Mouse (Mus musculus) neural tube, embryonic 10.5 days (tissue): ENCODE measurements around the gene Hes2.

ENCODE experiments used
- DNase-seq: peaks from one replicate; pipeline ENCODE4 v3.0.0-alpha.2; 2017; ENCODE audit warnings: low spot score; ENCODE audit errors: extremely low spot score

Gene Hes2

DNA sequence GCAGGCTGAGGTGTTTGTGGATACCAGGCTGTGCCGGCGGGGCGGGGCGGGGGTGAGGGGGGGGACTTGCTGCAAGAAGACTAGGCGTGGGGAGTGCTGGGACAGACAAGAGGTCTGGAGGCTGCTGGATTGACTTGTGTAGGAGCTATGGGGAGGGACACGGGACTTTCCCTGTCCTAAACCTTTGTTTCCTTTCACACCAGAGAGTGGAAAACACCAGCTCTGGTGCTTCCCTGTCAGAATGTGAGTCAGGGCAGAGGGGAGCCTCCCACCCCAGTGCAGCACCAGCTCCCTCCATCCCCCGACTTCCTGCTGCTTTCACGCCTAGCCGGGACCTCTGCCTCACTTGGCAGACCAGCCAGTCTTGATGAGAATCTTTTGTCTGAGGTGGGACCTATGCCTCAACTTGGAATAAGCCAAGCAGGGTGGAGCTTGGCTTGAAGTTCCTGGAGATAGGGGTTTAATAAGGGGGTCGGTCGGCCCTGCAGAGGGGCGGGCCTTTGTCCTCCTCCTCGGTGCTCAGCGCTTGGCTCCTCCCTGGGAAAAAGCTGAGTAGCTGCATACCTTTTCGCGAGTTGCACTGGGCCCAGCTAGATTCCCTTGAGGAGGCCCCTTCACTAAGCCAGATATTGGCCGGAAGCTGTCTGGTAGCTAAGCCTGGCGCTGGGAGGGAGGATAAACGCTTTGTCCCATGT is 27.0 kb downstream of the Hes2 start:
- peak; percentile 50 for DNase-seq

DNA sequence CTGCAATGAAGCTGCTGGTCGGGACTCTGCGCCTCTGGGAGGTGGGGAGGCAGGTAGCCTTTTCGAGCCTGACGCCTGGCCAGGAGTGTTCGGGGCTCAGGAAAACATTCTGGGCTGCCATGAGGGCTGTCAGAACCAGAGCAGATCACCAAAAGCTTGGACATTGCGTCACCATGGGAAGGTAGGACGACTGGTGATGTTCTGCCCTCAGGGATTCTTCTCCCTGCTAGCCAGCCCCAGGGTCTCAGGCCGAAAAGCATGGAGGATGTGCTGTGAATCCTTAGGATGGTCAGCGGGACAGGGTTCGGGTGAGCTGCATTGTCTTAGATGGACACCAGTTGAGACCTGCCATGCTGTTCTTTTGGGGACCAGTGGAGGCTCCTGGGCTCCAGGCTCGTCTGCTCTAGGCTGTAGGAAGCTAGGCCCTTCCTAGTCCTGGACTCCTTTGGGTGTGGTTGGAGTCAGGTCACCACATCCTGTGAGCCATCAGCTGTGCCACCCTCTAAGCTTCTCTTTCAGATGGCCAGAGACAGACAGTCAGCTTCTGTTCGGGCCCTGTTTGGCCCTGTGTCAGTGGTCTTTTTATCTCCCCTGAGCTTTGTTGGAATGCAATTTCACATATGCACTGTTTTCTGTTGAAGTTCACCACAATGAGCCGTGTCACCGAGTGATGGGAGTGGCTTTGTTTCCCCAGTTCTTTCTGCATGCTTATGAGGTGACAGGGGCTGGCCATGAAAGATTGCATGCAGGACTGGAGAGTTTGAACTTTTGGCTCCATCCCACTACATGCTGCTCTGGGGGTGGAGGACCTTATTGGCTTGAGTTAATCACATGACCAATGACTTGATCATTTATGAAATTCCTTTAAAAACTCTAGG is 27.8 kb downstream of the Hes2 start:
- peak; percentile 30 for DNase-seq

DNA sequence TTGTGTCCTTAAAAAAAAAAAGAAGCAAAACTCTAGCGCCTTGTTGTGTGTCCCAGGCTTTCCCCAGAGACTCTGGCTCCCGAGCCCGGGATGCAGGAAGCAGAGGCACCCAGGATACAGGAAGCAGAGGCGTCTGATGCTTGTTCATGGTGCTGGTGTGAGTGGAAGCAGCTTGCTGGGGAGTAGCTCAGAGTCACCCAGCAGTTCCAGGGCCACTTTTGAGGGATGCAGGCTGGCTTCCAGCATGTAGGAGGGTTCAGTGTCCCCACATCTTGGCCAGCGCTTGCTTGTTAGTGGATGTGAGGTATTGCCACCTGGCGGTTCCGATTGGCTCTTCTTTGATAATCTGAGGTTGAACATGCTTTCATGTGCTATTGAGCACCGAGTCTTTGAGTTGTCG is 28.5 kb downstream of the Hes2 start:
- no peak for DNase-seq

DNA sequence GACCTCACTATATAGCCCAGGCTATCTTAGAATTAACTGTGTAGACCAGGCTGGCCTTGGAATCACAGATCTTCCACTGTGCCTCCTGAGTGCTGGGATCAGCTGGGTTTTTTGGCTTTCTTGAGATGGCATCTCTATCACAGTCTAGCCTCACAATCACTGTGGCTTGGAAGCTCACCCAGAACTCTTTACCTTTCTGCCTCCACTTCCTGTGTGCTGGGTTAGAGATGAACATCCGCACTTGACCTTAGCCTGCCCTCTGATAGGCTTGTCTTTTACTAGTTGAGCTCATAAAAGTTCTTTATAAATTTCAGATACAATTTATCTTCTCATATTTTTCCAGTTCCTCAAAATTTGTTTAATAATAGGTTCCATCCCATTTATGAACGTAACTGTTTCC is 30.0 kb downstream of the Hes2 start:
- no peak for DNase-seq

DNA sequence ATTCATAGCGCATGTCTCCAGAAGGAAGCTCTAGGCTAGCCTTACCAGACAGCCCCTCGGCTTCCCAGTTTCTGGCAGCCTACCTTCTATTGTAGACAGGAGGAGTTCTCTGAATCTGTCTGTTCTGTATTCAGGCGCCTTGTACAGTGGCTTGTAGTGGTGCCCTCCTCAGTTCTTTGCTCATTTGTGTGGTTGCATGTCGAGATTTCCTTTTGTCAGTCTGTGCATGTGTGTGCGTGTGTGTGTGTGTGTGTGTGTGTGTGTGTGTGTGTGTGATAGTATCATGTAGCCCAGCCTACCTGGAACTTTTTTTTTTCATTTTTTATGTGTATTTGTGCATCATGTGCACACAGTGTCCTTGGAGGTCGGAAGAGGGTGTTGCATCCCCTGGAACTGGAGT is 30.4 kb downstream of the Hes2 start:
- DNase-seq: no peak

DNA sequence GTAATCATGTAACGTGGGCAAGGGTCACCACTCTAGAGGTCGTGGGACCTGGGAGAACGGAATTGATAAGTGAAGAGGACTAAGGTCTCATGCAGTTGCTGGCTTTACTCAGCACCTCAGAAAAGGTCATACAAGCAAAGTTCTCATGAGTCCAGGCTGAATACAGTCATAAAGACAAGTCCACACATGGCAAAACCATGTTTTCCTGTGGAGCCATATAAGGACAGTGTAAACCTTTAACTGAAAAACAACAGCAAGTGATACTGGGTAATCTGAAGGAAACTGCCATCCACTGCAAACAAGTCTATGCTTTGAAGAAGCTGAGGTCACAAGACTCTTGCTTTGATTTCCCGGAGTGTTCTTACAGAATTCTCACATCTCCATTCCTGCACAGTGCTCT is 31.0 kb downstream of the Hes2 start:
- DNase-seq: no peak

DNA sequence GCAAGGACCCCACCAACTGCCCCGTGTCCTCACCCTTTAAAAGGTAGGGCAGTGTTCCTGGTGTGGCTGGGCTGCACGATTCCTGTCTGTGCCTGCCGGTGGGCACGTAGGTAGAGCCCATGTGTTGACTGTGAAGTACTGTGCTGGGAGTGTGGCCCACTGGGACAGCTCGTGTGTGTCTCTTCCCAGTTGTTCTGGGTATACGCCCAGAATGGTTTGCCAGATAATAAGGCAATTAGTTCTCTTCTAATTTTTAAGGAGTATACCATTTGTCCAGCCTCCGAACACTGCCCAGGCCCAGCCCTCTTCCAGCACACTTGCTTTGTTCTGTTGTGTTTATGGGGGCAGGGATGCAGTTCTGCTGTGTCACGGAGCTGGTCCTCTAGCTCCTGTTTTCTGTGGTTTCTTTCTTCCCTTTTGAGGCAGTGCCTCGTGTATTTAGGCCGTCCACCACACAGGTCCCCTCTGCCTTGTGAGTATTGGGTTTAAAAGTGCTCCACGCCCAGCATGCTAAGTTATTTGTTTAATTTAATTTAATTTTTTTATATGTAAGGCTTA is 31.5 kb downstream of the Hes2 start:
- DNase-seq: no peak

DNA sequence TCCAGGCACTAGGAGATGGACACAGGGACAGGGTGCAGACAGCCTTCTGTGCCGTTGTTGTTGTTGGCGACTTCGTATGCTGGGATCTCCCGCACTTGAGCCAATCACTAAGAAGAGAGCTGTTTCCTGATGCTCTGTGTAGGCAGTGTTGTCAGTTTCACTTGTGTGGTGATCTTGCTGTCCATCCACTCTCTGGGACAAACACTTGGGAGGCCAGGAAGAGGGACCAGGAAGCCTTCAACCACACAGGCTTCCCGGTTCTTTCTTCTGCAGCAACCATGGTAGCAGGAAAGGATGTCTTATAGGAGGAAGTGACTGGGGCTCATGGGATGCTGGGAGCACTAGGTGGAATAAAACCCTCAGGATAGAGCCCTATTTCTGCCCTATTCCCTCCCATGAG is 32.0 kb downstream of the Hes2 start:
- no peak for DNase-seq

DNA sequence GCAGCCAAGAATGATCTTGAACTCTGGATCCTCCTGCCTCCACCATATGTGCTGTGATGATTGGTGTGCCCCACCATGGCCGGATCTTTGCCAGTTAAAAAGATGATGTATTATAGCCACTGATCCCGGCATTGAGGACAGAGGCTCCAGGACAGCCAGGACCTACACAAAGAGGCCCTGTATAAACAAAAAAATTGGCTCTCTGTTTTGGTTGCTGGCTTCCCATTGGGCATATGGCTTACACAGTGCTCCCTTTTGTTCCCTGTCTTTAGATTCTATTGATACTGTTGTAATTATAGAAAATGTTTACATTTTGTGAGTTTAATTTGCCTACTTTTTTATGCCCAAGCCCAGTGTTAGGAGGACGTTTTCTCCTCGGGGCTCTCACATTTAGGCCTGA is 33.9 kb downstream of the Hes2 start:
- DNase-seq: no peak

DNA sequence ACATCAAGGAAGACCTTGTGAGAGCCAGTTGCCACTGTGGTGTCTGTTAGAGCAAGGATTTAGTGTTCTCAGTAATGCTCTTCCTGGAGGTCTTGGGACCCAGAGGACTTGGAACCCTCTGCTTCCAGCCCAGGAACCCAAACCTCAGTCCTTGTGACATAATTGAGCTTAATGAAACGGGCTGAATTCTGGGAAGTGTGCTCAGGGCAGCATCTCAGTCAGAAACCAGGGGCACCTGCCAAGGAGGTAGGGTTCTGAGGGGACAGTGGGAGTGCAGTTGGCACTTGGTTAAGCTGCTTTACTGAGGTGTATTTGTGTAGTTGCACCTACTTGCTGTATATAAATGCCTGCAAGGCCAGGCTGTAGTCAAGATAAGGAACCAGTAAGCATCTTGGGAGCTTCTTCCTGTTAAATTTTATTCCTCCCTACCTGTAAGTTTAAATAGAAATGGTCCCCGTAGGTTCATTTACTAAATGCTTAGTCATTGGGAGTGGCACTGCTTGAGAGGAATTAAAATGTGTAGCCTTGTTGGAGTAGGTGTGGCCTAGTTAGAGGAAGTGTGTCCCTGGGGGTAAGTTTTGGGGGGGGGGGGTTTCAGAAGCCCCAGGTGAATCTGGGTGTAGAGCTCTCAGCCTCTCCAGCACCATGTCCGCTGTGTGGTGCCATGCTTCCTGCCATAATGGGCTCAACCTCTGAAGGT is 36.0 kb downstream of the Hes2 start:
- DNase-seq: no peak

DNA sequence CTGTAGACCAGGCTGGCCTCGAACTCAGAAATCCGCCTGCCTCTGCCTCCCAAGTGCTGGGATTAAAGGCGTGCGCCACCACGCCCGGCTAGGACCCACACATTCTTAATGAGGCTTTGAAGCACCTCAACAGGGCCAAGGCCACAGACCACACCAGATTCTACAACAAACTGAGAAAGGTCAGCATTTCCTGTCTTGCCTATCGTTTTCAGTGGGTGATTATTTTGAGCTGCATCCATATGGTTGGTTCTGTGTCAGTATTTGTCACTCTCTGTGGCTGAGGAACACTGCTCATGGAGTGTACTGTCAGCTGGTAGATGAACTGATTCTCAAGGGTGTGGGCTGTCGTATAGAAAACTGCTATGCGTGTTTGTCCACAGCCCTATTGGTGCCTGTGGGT is 37.6 kb downstream of the Hes2 start:
- no peak for DNase-seq

DNA sequence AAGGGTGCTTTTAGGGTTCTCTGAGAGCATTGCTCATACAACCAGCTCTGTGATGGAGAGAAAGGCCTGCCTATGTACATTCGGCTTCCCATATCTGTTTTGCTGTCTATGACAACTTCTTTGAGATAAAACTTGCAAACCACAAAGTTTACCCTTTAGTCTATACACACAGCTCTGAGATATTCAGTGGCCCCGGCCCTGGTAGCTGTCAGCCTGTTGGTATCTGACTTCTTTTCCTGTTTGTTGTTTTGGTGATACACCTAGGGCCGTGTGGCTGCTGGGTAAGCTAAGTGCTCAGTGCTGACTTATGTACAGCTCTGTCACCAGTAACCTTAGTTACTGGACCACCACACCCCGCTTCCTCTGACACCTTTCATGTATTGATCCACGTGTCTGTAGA is 38.9 kb downstream of the Hes2 start:
- DNase-seq: no peak

DNA sequence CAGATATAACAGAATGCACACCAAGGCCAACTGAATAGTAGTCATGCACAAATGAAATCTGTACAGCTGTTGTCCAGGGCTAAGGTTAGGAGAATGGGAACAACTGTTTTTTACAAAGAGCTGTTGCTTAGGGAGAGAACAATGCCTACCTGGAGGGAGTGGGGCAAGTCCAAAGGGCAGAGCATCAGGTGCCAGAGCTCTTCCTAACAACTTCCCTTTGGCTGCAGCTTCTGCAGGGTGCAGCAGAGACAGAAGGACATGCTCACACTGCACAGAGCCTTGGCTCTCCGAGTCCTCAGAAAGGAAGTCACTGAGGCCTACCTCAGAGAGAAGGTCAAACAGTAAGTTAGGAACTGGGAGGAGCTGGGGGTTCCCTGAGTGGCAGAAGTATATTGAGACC is 41.0 kb downstream of the Hes2 start:
- no peak for DNase-seq

DNA sequence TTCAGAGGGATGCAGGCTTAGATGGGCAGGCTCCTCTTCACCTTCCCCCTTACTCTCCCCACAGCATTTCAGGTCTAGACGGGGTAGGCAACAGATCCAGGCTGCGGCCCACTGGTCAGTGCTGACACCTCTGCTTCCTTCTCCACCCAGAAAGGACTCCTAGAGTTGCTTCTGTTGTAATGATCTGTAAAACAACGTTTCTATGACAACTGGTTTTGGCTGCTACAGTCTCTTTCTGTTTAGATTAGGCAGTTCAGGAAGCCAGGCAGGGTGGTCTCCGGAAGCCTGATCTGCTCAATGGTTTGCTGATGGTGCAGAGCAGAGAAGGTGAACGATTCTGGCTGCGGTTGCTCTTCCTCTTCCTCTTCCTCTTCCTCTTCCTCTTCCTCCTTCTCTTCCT is 42.8 kb downstream of the Hes2 start:
- DNase-seq: no peak

DNA sequence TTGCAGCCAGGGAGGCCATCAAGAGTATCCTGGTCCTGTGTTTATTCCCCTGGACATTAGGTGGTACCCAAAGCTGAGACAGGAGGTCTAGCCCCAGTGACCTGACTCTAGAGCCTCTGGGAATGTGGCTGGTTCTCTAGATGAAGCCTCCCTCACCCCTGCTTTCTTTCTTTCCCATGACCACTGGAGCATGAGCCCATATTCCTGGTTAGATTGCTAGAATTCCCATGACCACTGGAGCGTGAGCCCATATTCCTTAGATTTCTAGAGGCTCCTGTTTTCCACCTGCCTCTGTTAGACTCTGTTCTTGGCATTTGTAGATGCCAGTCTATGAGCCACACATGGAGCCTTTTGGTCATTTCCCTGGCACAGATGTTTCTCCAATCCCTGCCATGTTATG is 43.8 kb downstream of the Hes2 start:
- no peak for DNase-seq

DNA sequence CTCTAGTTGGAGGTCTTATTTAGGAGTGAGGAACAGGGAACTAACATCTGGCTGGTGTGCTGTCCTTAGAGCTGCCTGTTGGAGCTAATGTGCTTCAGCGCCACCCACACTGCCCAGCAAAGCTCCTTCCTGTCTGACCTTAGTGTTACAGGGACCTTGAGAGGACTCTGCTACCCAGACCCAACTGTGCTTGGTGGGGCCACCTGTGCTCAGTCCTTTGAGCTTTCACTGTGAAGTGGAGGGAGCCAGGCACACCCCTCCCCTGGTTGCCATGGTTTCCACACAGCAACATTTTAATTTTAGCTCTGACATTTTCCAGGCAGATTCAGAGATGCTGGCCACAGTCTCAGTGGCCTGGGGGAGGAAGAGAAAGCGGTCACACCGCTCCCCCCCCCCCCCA is 44.2 kb downstream of the Hes2 start:
- DNase-seq: no peak

DNA sequence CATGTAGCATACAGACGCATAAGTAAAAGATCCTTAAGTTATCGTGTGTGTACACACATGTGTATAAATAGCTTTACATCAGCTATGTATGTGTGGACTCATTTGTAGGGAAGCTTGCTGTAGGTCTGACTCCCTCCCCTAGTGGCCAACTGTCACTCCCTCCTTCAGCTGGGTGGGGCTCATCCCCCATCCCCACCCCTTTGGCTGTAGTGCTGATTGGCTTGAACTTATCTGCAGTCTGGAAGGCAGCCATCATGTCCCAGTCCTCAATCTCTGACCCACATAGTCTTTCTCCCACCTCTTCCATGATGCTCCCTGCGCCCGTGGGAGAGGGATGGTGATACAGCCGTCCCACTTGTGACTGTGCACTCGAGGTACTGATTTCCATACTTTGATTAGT is 46.0 kb downstream of the Hes2 start:
- no peak for DNase-seq

DNA sequence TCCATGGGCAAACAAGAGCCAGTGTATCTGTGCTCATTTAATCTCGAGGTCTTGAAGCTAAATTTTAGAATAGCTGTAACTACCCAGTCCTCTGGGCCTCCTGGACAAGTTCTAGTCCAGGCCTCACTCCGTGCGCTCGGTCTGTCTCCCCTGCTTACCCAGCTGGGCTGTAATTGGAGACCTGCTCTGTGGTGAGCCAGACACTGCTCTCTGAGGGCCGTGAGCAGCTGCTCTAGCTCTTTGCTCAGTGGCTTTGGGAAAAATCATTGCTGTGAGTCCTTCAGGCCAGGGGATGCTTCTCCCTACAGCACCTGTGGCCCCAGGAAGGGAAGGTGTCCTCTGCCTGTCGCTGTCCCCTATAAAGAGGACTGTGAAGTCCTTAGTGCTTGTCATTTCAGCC is 47.5 kb downstream of the Hes2 start:
- no peak for DNase-seq

DNA sequence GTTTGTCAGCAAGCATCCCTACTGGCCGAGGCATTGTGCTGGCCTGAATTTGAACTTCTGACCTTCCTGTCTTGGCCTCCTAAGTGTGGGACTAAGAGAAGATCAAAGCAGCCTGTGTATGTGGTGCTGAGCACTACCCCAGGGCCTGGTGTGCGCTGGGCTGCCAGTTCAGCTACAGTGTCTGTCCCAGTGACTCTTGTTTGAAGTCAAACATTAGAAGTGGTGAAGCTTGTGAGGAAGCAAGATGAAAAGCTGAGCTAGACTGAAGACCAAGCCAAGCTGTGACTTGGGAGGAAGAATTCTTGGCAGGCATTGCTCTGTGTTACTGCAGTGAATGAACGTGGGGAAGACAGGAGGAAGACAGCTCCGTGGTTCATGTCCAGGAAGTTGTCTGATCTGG is 51.0 kb downstream of the Hes2 start:
- no peak for DNase-seq
